Mouse (Mus musculus): ENCODE data around the gene Zbtb1.

GRCm38 (mm10) chr12:76405971-76406370 lies 35.9 kb downstream of the Zbtb1 start:
- TF ChIP-seq CTCF (IDR thresholded peaks at IDR 0.05; ENCODE audit: control insufficient read depth, insufficient read depth, low read length): no peak
- no peak for TF ChIP-seq POLR2A (IDR thresholded peaks at IDR 0.05; ENCODE audit: borderline replicate concordance, control insufficient read depth, low read depth, low read length)
